Mouse (Mus musculus) erythroblast, embryonic 14.5 days (primary cell): Measurements from ENCODE around the gene Gm20431. TPM values are rescaled to one million over a fixed set of nuclear protein-coding genes. Genes with fewer than 3 reads are reported as not detected.

Source experiments
- H3K27me3 ChIP-seq: 2 replicates; pipeline ENCODE4 v1.6.1; 2012; ENCODE audit warnings: inconsistent platforms; ENCODE audit not compliant: control insufficient read depth
- H3K36me3 ChIP-seq: 2 replicates; pipeline ENCODE4 v1.6.1; 2012; ENCODE audit warnings: mild to moderate bottlenecking, inconsistent platforms; ENCODE audit not compliant: control insufficient read depth
- H3K4me1 ChIP-seq: 2 replicates; pipeline ENCODE4 v1.6.1; 2012; ENCODE audit warnings: inconsistent platforms; ENCODE audit not compliant: control insufficient read depth
- H3K4me3 ChIP-seq: replicated peaks from 2 replicates; pipeline ENCODE3; 2012; ENCODE audit warnings: moderate library complexity, mild to moderate bottlenecking, inconsistent platforms
- H3K9me3 ChIP-seq: 2 replicates; pipeline ENCODE4 v1.6.1; 2012; ENCODE audit warnings: low read length, inconsistent platforms, mixed read lengths; ENCODE audit not compliant: control insufficient read depth
- GATA1 ChIP-seq: IDR thresholded peaks from 2 replicates; pipeline ENCODE4 v1.6.1; 2012; ENCODE audit warnings: low read length, inconsistent platforms, mixed read lengths
- TAL1 ChIP-seq: IDR thresholded peaks from 3 replicates; pipeline ENCODE4 v1.6.1; 2012; ENCODE audit warnings: low read length, inconsistent platforms, mixed read lengths
- polyA plus RNA-seq: library from polyadenylated mRNA; stranded (reverse); fragments of >175 nt; gene quantifications from 2 replicates; pipeline ENCODE4 v1.2.3, GENCODE M21; 2012

Gene Gm20431
- polyA plus RNA-seq, 1 experiment, result not detected

DNA sequence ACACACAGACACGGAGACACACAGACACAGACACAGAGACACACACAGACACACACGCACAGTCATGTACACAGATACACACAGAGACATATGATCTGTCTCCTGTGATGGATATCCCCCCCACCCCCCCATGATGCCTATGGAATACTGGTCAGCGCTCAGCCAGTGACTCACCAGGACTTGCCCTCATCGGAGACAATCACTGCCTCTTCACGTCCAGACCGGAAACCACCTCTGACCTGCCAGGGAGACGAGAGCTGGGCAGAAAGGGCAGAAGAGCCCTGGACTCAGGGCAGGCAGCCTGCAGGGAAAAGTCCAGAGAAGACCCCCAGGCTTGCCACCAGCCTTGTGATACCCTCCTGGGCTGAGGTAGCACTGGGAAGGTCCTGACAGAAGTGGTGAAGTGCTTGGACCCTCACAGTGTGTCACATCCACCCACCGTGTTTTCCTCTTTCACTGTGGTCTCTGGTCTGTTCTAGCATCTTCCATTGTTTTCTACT lies 85.1 kb downstream of the Gm20431 start:
- TF ChIP-seq GATA1 (no peak), TAL1 (no peak)
- no peaks in the 10 kb centered on the region for H3K27me3 ChIP-seq
- H3K9me3 ChIP-seq, result no peaks in the 10 kb centered on the region
- no peak overlapping the region for H3K4me3 ChIP-seq
- H3K36me3 ChIP-seq, result no peaks in the 10 kb centered on the region
- no peaks in the 10 kb centered on the region; the same call in 1 of the 2 replicates for H3K4me1 ChIP-seq

DNA sequence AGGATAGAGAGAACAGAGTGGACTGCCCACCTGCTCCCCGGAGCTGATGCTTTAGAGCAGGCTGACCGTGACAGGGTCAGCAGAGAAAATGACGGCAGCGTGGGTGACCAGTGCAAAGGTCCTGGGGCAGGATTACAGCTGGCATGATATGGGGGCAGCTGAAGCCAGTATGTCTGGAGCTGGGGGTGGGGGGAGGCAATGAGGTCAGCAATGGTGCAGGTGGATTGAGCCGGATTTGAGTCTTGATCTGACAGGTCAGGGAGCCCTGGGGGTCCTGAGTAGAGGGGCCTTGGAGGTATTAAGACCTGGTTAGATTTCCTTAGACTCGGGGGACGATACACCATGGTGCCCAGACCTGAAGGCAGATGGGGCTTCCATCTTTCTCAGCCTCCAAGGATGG lies 85.7 kb downstream of the Gm20431 start:
- TF ChIP-seq GATA1 (no peak), TAL1 (no peak)
- Histone ChIP-seq H3K4me1 (no peaks in the 10 kb centered on the region; the same call in 1 of the 2 replicates), H3K9me3 (no peaks in the 10 kb centered on the region)

DNA sequence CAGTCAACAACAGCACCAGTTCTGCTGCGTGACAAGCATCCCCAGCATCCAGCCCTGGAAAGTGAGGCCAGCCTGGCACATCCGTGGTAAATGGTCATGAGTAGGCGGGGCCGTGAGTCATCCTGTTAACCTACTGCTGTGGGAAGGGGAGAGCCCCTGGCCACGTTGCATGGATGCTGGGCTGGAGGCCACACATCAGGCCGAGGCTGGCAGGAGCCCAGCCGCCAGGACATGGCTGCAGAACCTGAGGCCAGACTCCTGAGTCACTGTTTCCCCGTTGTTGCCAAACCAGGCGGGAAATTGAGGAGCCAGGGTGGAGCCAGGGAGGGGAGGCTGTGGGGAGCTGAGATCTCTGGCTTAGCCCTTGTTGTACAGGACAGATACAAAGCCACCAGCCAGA lies 86.5 kb downstream of the Gm20431 start:
- no peaks in the 10 kb centered on the region for H3K27me3 ChIP-seq
- TF ChIP-seq GATA1 (no peak), TAL1 (no peak)

More for the DNA sequence above, 85.7 kb downstream of the Gm20431 start:
- Histone ChIP-seq H3K27me3 (no peaks in the 10 kb centered on the region), H3K4me3 (no peak overlapping the region), H3K36me3 (no peaks in the 10 kb centered on the region)

DNA sequence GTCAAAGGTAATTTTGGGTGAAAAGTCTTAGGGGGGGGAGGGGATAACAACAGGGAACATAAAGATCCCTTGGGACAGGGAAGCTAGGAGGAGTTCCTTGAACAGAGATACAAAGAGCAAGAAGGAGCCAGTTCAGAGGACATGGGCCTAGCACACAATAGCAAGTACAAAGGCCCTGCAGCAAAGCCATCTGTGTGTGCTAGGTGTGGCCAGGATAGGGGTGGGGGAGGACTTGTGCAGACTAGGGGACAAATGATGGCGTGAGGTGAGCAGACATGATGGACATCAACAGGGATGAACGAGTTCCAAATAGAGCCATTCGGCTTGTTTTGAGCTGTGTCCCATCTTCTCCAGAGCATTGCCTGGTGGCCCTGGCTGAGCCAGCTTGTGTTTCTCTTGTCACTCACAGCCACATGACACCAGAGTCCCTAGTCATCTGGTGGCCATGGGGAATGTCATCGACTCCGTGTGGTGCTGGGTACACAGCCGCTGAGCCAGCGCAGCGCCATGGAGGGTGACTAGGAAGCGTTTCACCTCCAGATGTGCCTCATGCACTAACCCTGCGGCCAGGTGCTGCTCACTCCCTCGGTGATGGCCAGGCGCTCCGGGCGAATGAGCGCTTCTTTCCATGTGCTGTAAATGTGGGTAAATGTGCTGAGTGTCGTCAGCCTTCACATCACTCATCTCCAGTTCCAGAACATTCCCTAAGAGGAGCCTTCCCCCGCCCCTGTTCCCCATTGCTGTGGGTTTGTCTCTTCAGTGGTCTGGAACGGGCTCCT lies 89.7 kb downstream of the Gm20431 start:
- Histone ChIP-seq H3K4me1 (no peaks in the 10 kb centered on the region), H3K4me3 (no peak overlapping the region), H3K9me3 (no peaks in the 10 kb centered on the region), H3K36me3 (no peaks in the 10 kb centered on the region), H3K27me3 (no peaks in the 10 kb centered on the region)
- TF ChIP-seq TAL1, result no peak
- TF ChIP-seq GATA1, result no peak

More for the DNA sequence above, 86.5 kb downstream of the Gm20431 start:
- H3K36me3 ChIP-seq, result no peaks in the 10 kb centered on the region
- no peak overlapping the region for H3K4me3 ChIP-seq
- no peaks in the 10 kb centered on the region; the same call in 1 of the 2 replicates for H3K4me1 ChIP-seq
- no peaks in the 10 kb centered on the region for H3K9me3 ChIP-seq

DNA sequence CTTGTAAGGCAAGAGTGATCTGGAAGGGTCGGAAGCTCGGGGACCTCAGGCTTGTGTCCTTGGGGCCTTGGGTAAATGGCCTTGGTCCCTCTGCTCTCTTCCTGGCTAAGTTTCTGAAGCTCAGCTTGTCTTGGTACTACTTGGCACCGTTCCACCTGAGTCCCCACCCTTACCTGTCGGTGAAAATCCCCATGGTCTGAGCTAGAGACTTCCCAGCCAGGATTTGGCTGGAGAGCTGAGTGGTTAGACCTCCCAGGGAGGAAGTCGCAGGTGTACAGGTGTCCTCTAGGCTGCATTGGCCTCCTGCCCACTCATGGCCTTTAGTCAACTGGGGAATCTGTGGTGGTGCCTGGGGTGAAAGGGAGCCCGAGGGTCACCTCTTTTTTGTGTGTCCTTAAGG lies 90.5 kb downstream of the Gm20431 start:
- TF ChIP-seq GATA1, result no peak
- no peak for TF ChIP-seq TAL1
- Histone ChIP-seq H3K4me1 (no peaks in the 10 kb centered on the region), H3K27me3 (no peaks in the 10 kb centered on the region), H3K4me3 (no peak overlapping the region), H3K36me3 (no peaks in the 10 kb centered on the region), H3K9me3 (no peaks in the 10 kb centered on the region)

DNA sequence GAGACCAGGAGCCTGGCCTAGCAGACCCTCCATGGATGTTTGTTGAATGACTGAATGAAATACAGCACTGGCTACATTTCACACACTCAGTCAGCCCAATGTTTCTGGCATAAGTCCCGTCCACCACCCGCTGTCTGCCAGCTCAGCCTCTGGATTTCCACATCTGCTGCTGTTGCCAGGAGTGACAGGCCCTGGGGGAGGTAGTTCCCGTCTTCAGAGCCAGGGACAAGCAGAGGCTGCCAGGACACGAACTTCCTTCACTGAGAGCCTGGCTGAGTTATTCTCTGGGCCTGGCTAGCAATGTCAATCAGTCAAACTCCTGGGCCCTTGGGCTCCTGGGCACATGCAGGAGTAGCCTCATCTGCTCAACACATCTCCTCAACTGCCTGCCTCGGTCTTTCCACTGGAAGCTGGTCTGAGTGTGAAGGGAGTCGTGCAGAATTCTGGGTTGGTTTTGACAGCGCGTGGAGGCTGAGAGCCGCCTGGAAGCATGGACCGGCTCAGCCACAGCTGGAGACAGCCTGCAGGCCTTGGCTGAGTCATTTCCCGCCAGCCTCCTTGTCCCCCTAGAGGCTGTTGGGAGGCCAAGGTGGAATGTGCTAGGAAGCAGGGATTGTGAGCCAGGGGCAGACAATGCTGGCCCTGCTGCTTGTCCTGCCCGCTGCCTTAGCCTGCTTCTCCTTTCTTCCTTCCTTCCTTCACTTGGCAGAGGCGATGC lies 91.2 kb downstream of the Gm20431 start:
- Histone ChIP-seq H3K27me3 (peaks cover 4% of the 10 kb centered on the region; the same call in 1 of the 2 replicates), H3K4me1 (no peaks in the 10 kb centered on the region), H3K36me3 (no peaks in the 10 kb centered on the region), H3K9me3 (no peaks in the 10 kb centered on the region), H3K4me3 (no peak overlapping the region)
- no peak for TF ChIP-seq GATA1
- TF ChIP-seq TAL1, result no peak

DNA sequence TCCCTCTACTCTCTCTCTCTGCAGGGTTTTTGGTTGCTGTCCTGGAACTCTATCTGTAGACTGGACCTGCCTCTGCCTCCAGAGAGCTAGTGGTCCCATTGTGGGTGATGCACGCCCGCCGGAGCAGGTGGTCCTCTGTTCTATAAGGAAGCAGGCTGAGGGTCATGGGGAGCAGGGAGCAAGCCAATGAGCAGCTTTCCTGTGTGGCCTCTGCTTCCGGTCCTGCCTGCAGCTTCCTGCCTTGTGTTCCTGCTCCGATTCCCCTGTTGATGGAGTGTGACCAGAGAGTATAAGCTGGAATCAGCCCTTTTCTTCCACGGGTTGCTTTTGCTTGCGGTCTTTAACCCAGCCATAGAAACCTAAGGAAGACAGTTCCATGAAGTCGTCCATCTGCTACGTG lies 93.2 kb downstream of the Gm20431 start:
- no peak for TF ChIP-seq TAL1
- TF ChIP-seq GATA1, result no peak
- Histone ChIP-seq H3K9me3 (no peaks in the 10 kb centered on the region), H3K36me3 (no peaks in the 10 kb centered on the region), H3K27me3 (peaks cover 6% of the 10 kb centered on the region; the same call in 1 of the 2 replicates), H3K4me1 (no peaks in the 10 kb centered on the region), H3K4me3 (no peak overlapping the region)

DNA sequence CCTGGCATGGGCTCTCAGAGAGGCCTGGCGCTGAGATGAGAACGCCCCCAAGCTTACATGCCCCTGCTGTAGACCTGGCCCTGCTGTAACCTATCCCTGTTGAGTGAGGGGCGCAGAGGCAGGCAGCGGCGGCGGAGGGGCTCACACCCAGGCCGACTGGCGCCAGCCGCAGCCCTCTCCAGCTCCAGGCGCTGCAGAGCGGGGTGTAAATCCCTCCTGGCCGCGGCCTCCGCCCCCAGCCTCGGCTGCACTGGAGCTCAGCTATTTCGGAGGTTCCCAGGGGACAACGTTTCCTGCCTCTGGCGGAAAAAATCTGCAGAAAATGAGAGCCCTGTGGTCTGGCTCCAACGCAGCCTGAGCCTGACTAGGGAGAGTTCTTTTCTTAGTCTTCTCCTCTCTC lies 95.6 kb downstream of the Gm20431 start:
- Histone ChIP-seq H3K27me3 (peaks cover 19% of the 10 kb centered on the region), H3K4me1 (no peaks in the 10 kb centered on the region), H3K4me3 (peak overlapping the region; percentile 26), H3K9me3 (no peaks in the 10 kb centered on the region), H3K36me3 (no peaks in the 10 kb centered on the region)
- no peak for TF ChIP-seq GATA1
- TF ChIP-seq TAL1, result no peak

DNA sequence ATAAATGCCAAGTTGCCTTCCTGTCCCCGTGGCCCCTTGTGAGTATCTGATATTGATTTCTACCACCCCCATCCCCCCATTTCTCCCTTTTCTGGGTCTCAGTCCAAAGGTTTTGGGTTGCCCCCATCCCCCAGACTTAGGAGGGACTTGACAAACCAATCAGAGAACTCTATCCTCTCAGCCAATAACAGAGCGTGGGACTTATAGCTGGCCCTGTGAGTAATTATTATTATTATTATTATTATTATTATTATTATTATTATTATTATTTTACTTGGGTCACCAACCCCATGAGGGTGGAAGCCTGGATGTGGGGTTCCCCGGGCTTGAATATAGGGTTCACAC lies 96.0 kb downstream of the Gm20431 start:
- Histone ChIP-seq H3K4me3 (no peak overlapping the region), H3K27me3 (peaks cover 23% of the 10 kb centered on the region), H3K36me3 (no peaks in the 10 kb centered on the region), H3K4me1 (no peaks in the 10 kb centered on the region), H3K9me3 (no peaks in the 10 kb centered on the region)
- no peak for TF ChIP-seq TAL1
- no peak for TF ChIP-seq GATA1
